Mouse (Mus musculus) embryo, embryonic 10.5 days (tissue): ENCODE data around the gene March7.

Experiments used
- DNase-seq: peaks from one replicate; pipeline ENCODE4 v3.0.0-alpha.2; 2015; ENCODE audit warnings: low spot score

March7 gene

GRCm38 (mm10) chr2:60288606-60289005 lies 78.9 kb downstream of the March7 start:
- no peak for DNase-seq

- no peak for DNase-seq
These were observed 79.8 kb downstream of the March7 start for GRCm38 (mm10) chr2:60289451-60289850.

- DNase-seq = no peak
These were observed 81.7 kb downstream of the March7 start for GRCm38 (mm10) chr2:60291381-60291780.

GRCm38 (mm10) chr2:60298266-60298665 lies 88.6 kb downstream of the March7 start:
- DNase-seq = no peak

- no peak for DNase-seq
These were observed 89.6 kb downstream of the March7 start for GRCm38 (mm10) chr2:60299323-60299722.
